Mouse (Mus musculus): Measurements from ENCODE around the gene Gpr152. TPM values are rescaled to one million over a fixed set of nuclear protein-coding genes. Genes with fewer than 3 reads are reported as not detected.
"Not testable (repeated sequence)": the region's sequence is repeated elsewhere in the genome, so short reads cannot be mapped to it uniquely, and the experiment has no call there.

Gene Gpr152
- polyA plus RNA-seq, 1 experiment from 2014 or later: not detected

GRCm38 (mm10) chr19:4121896-4122295 lies 17.7 kb upstream of the Gpr152 start:
- not testable (repeated sequence) for DNase-seq (ENCODE audit: low spot score); H3K36me3 ChIP-seq (ENCODE audit: control insufficient read depth, insufficient read depth, low read length); H3K27me3 ChIP-seq (replicated peaks; ENCODE audit: control insufficient read depth, insufficient read depth, low read length); H3K4me3 ChIP-seq (ENCODE audit: low read depth, low read length); H3K9ac ChIP-seq (ENCODE audit: low read depth, low read length); H3K9me3 ChIP-seq (ENCODE audit: control insufficient read depth, low read length); ATAC-seq (replicated peaks; ENCODE audit: low FRiP score)
- Histone ChIP-seq H3K4me2 (peak overlapping the region; percentile 57), H3K27ac (ENCODE audit: low read depth, low read length) (peak overlapping the region; percentile 39; the same call in 1 of the 2 replicates), H3K4me1 (replicated peaks; ENCODE audit: control insufficient read depth, insufficient read depth, low read length) (peaks cover 20% of the 10 kb centered on the region)
- WGBS: 52% methylated on average over 6 of the region's 6 CpGs

DNA sequence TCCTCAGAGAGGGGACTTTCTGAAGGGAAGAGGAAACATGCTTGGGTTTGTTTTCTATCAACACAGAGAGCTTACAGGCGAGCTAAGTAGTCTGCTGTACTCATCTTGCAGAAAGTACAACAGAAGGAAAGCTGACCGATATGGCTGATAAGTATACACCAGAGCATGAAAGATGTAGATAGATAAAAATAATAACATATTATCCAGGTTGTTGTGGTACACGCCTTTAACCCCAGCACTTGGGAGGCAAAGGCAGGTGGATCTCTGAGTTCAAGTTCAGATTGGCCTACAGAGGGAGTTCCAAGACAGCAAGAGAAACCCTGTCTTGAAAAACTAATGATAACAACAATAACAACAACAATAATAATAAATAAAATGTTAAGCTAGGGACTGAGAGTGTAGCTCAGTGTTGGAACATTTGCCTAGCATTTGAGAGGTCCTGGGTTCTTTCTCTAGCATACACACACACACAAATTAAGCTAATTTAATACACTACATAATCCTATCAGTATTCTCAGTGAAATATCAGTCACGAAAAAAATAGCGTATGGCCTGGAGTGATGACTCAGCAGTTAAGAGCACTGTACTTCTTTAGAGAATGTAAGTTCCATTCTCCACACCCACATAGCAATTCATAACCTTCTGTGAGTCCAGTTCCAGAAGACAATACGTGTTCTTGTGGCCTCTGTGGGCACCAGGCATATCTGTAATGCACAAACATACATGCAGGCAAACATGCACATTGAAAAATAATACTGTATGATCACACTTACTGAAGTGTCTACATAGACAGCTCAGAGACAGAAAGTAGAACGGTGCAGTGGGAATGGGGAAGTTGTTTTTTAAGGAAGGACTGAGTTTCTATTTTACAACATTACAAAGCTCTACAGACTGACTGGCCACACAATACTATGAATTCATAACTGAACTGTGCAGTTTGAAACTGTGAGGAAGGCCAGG lies 16.9 kb upstream of the Gpr152 start:
- peak overlapping the region; percentile 47; the same call in 1 of the 2 replicates for H3K27ac ChIP-seq (ENCODE audit: low read depth, low read length)
- no peak for ATAC-seq (replicated peaks; ENCODE audit: low FRiP score)

DNA sequence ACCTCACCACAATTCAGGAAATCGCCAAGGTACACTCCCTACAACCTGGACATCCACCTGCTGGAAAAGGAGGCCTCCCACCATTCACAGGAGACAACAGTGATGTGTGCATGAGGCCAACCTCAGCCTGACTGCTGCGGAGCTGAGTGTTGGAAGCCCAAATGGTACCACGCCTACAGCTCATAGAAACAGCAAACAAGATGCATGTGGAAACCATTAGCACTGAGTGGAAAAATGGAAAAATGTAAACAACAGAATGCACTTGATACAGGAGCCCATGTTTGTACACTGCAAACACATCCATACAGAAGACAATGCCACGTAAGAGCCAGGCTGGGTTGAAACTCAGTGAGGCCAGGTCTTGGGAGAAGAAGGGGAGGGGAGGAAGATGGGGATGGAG lies 15.2 kb upstream of the Gpr152 start:
- H3K36me3 ChIP-seq (ENCODE audit: control insufficient read depth, insufficient read depth, low read length): peaks cover 4% of the 10 kb centered on the region; the same call in 1 of the 2 replicates
- no peak overlapping the region for H3K27ac ChIP-seq (ENCODE audit: low read depth, low read length)
- no peaks in the 10 kb centered on the region for H3K9me3 ChIP-seq (ENCODE audit: control insufficient read depth, low read length)
- DNase-seq (ENCODE audit: low spot score) (no peak), ATAC-seq (replicated peaks; ENCODE audit: low FRiP score) (no peak)
- H3K27me3 ChIP-seq (replicated peaks; ENCODE audit: control insufficient read depth, insufficient read depth, low read length): no peaks in the 10 kb centered on the region
- no peak overlapping the region for H3K9ac ChIP-seq (ENCODE audit: low read depth, low read length)
- peaks cover 26% of the 10 kb centered on the region for H3K4me1 ChIP-seq (replicated peaks; ENCODE audit: control insufficient read depth, insufficient read depth, low read length)
- no peak overlapping the region; the same call in 1 of the 2 replicates for H3K4me2 ChIP-seq
- WGBS: 86% methylated on average over 4 of the region's 4 CpGs
- no peak overlapping the region for H3K4me3 ChIP-seq (ENCODE audit: low read depth, low read length)

More for the DNA sequence above, 16.9 kb upstream of the Gpr152 start:
- DNase-seq (ENCODE audit: low spot score): no peak
- WGBS: 66% methylated on average over 7 of the region's 7 CpGs
- H3K9me3 ChIP-seq (ENCODE audit: control insufficient read depth, low read length): no peaks in the 10 kb centered on the region
- H3K36me3 ChIP-seq (ENCODE audit: control insufficient read depth, insufficient read depth, low read length): no peaks in the 10 kb centered on the region
- no peak overlapping the region for H3K9ac ChIP-seq (ENCODE audit: low read depth, low read length)
- H3K4me1 ChIP-seq (replicated peaks; ENCODE audit: control insufficient read depth, insufficient read depth, low read length): peaks cover 26% of the 10 kb centered on the region
- peak overlapping the region; percentile 6; the same call in 1 of the 2 replicates for H3K4me2 ChIP-seq
- H3K4me3 ChIP-seq (ENCODE audit: low read depth, low read length): no peak overlapping the region
- no peaks in the 10 kb centered on the region for H3K27me3 ChIP-seq (replicated peaks; ENCODE audit: control insufficient read depth, insufficient read depth, low read length)

- H3K9me3 ChIP-seq (ENCODE audit: control insufficient read depth, low read length); H3K27ac ChIP-seq (ENCODE audit: low read depth, low read length); DNase-seq (ENCODE audit: low spot score); H3K36me3 ChIP-seq (ENCODE audit: control insufficient read depth, insufficient read depth, low read length); H3K27me3 ChIP-seq (replicated peaks; ENCODE audit: control insufficient read depth, insufficient read depth, low read length): not testable (repeated sequence)
- peak; percentile 19 for ATAC-seq (replicated peaks; ENCODE audit: low FRiP score)
- Histone ChIP-seq H3K4me2 (peak overlapping the region; percentile 87), H3K4me1 (replicated peaks; ENCODE audit: control insufficient read depth, insufficient read depth, low read length) (peaks cover 22% of the 10 kb centered on the region), H3K4me3 (ENCODE audit: low read depth, low read length) (peak overlapping the region; percentile 83), H3K9ac (ENCODE audit: low read depth, low read length) (peak overlapping the region; percentile 65)
- 23% methylated on average over 4 of the region's 4 CpGs for WGBS
Measured at GRCm38 (mm10) chr19:4125268-4125667, 14.3 kb upstream of the Gpr152 start.

DNA sequence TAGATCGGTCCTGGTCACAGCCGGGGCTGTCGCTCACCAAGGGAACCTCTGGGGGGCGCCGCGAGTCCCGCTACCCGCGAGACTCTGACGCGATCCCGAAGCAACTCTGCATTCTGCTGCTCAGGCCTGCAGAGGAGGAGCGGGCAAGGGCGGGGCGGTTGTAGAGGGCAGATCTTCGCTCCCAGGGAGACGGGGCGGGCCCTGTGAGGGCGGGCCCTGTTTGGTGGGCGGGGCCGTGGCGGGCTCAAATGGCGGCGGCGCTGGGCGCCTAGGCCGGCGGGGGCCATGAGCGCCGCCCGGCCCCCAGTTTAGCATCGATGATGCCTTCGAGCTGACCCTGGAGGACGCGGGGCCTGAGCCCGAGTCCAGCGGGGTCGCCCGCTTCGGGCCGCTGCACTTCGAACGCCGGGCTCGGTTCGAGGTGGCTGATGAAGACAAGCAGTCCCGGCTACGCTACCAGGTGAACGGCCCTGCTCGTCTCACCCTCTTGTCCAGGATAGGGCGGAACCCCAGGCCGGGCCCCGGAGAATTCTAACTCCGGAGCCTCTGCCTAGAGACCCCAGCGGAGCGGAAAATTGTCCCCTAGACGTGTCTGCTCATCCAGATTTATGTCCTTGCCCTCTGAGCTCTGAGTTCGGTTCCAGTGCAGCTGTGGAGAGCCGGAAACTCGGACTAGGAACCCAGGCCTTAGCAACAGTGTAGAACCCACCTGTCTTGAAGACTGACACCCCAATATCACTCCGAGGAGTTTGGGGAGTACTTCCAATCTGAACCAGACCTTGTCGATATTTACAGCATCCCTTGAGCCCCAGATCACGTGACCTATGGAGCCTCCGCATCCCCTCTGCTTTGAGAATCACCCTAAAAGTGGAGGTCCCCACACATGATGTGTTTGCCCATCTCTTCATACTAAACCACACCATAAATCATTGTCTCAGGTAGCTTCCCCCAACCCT lies 13.6 kb upstream of the Gpr152 start, which contains the start of gene Aip:
TSS of gene Aip (minus strand) at position 118 of the 956 bp plus-strand sequence.
- WGBS: 2% methylated on average over 63 of the region's 64 CpGs
- Histone ChIP-seq H3K27me3 (replicated peaks; ENCODE audit: control insufficient read depth, insufficient read depth, low read length) (no peaks in the 10 kb centered on the region), H3K36me3 (ENCODE audit: control insufficient read depth, insufficient read depth, low read length) (peaks cover 4% of the 10 kb centered on the region; the same call in 1 of the 2 replicates), H3K4me2 (peak within 1 kb of the TSS; percentile 87), H3K9me3 (ENCODE audit: control insufficient read depth, low read length) (no peaks in the 10 kb centered on the region), H3K4me1 (replicated peaks; ENCODE audit: control insufficient read depth, insufficient read depth, low read length) (peaks cover 24% of the 10 kb centered on the region), H3K9ac (ENCODE audit: low read depth, low read length) (peak within 1 kb of the TSS; percentile 90), H3K4me3 (ENCODE audit: low read depth, low read length) (peak within 1 kb of the TSS; percentile 83), H3K27ac (ENCODE audit: low read depth, low read length) (peak within 1 kb of the TSS; percentile 70)
- peak; percentile 98 for DNase-seq (ENCODE audit: low spot score)
- peak; percentile 93 for ATAC-seq (replicated peaks; ENCODE audit: low FRiP score)

DNA sequence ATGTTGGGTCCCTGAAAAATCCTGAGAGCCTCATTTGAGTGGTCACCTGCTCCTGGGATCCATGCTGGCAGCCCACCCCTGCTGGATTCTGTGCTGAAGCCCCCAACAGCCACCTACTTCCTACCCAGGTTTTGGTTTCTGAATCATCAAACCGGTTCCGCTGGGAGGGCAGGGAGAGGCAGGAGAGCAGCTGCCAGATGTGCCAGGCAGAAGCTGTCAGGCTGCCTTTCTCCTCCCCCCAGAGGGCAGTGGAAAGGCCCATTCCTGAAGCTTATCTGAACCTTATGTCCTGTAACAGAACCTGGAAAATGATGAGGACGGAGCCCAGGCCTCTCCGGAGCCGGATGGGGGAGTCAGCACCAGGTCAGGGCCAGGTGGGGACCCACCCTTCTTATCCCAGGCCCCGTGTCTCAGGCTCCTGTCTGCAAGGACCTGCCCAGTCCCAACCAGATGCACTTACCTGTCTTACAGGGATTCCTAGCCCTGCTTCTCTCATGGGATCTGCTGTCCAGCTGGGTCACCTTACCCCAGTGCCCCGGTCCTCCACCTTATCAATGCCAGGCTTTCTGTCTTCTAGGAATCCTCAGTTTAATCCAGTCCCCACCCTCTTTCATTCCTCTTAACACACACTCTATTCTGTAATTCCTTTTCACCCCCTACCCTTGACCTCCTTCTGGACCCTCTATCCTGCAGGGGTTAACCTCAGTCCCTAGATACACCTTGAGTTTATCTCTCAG lies 12.7 kb upstream of the Gpr152 start:
- Histone ChIP-seq H3K4me3 (ENCODE audit: low read depth, low read length) (peak overlapping the region; percentile 83), H3K9me3 (ENCODE audit: control insufficient read depth, low read length) (no peaks in the 10 kb centered on the region), H3K27ac (ENCODE audit: low read depth, low read length) (0 out of 2 replicates have a peak overlapping the region, but pooled peaks have one; percentile 13), H3K27me3 (replicated peaks; ENCODE audit: control insufficient read depth, insufficient read depth, low read length) (no peaks in the 10 kb centered on the region), H3K4me1 (replicated peaks; ENCODE audit: control insufficient read depth, insufficient read depth, low read length) (peaks cover 32% of the 10 kb centered on the region), H3K9ac (ENCODE audit: low read depth, low read length) (peak overlapping the region; percentile 90), H3K4me2 (peak overlapping the region; percentile 87), H3K36me3 (ENCODE audit: control insufficient read depth, insufficient read depth, low read length) (peaks cover 9% of the 10 kb centered on the region)
- ATAC-seq (replicated peaks; ENCODE audit: low FRiP score): no peak
- DNase-seq (ENCODE audit: low spot score): no peak
- 68% methylated on average over 7 of the region's 7 CpGs for WGBS

DNA sequence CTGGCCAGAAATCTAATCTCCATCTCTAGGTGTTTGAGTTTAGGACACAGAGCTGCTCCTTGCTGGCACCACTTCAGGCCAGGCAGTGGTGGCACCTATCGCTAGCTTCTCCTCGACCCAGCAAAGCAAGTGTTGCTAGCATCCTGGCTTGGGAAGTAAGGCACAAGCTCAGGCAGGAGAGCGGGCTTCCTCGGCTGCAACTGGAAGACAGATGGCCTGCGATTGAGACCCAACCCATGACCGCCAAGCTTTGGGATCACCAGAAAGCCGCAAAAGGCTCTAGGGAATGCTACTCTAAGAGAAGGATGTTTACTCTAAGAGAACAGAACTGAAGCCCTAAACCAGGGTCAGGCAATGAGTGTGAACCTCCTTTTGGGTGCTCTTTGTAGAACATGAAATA lies 10.1 kb upstream of the Gpr152 start:
- no peak overlapping the region for H3K4me3 ChIP-seq (ENCODE audit: low read depth, low read length)
- no peak for ATAC-seq (replicated peaks; ENCODE audit: low FRiP score)
- WGBS: 92% methylated on average over 7 of the region's 7 CpGs
- no peak overlapping the region for H3K9ac ChIP-seq (ENCODE audit: low read depth, low read length)
- H3K4me1 ChIP-seq (replicated peaks; ENCODE audit: control insufficient read depth, insufficient read depth, low read length): peaks cover 26% of the 10 kb centered on the region
- H3K27me3 ChIP-seq (replicated peaks; ENCODE audit: control insufficient read depth, insufficient read depth, low read length): no peaks in the 10 kb centered on the region
- H3K9me3 ChIP-seq (ENCODE audit: control insufficient read depth, low read length): no peaks in the 10 kb centered on the region
- peaks cover 14% of the 10 kb centered on the region for H3K36me3 ChIP-seq (ENCODE audit: control insufficient read depth, insufficient read depth, low read length)
- no peak for DNase-seq (ENCODE audit: low spot score)
- no peak overlapping the region for H3K27ac ChIP-seq (ENCODE audit: low read depth, low read length)
- no peak overlapping the region for H3K4me2 ChIP-seq

GRCm38 (mm10) chr19:4130106-4130505 lies 9.5 kb upstream of the Gpr152 start:
- Histone ChIP-seq H3K9me3 (ENCODE audit: control insufficient read depth, low read length) (no peaks in the 10 kb centered on the region), H3K4me2 (peak overlapping the region; percentile 47), H3K4me1 (replicated peaks; ENCODE audit: control insufficient read depth, insufficient read depth, low read length) (peaks cover 26% of the 10 kb centered on the region), H3K27ac (ENCODE audit: low read depth, low read length) (no peak overlapping the region), H3K9ac (ENCODE audit: low read depth, low read length) (no peak overlapping the region), H3K27me3 (replicated peaks; ENCODE audit: control insufficient read depth, insufficient read depth, low read length) (no peaks in the 10 kb centered on the region), H3K4me3 (ENCODE audit: low read depth, low read length) (no peak overlapping the region; the same call in 1 of the 2 replicates), H3K36me3 (ENCODE audit: control insufficient read depth, insufficient read depth, low read length) (peaks cover 14% of the 10 kb centered on the region)
- DNase-seq (ENCODE audit: low spot score) (no peak), ATAC-seq (replicated peaks; ENCODE audit: low FRiP score) (no peak)
- WGBS: 84% methylated on average over 4 of the region's 4 CpGs
